Mouse (Mus musculus): ENCODE data around the gene Kdm6b. TPM values are rescaled to one million over a fixed set of nuclear protein-coding genes. Genes with fewer than 3 reads are reported as not detected.
A peak's percentile ranks its signal among the peaks of the same experiment; 100 is the strongest.

The Kdm6b gene
- polyA plus RNA-seq, 2 experiments = 23.7 to 31.4 TPM

DNA sequence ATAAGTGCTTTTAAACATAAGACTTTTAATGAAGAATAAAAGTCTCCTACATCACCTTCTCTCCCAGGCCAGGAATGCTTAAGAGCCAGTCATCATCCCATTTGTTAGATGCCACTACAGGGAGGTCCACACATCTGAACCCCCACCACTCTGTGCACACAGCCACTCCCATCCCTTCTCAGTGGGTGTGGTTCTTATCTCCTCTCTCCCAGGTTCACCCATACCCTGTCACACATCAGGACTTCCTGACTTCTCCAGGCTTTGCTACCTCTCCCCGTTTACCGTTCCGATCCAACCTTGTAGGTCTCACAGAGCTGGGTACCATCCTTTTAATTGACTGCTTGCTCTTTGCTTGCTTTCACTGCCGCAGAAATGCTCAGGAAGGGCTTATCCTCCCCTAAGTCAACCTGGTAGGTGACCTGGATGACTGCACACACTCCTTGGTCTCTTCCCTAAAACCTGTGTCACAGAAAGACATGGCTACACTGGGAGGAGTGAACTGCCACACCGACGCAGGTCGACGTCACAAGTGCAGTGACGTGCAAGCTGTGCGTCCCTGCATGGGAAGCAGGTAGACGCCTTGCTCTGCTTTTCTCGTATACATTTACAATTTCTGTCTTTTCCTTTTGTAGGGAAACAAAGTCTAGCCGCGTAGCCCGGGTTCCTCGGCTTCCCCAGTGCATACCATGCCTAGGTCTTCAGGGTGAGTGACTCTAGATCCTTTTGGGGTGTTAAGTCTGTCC, 40.1 kb downstream of the Kdm6b start:
- no peak overlapping the region for H3K9ac ChIP-seq (ENCODE audit: low read depth, low read length, severe bottlenecking)
- peaks cover 21% of the 10 kb centered on the region for H3K4me1 ChIP-seq (ENCODE audit: control insufficient read depth, insufficient read depth, low read length)
- H3K36me3 ChIP-seq (ENCODE audit: control insufficient read depth, insufficient read depth, low read length) = peaks cover 34% of the 10 kb centered on the region
- H3K9me3 ChIP-seq (ENCODE audit: control insufficient read depth, low read length) = no peaks in the 10 kb centered on the region
- no peaks in the 10 kb centered on the region for H3K27me3 ChIP-seq (ENCODE audit: control insufficient read depth, insufficient read depth, low read length)
- no peak for ATAC-seq (ENCODE audit: low FRiP score, low read depth)
- H3K4me3 ChIP-seq (replicated peaks; ENCODE audit: low read length) = no peak overlapping the region
- H3K4me2 ChIP-seq (replicated peaks; ENCODE audit: low read depth, low read length, severe bottlenecking) = no peak overlapping the region
- no peak for TF ChIP-seq POLR2A (IDR thresholded peaks at IDR 0.05; ENCODE audit: borderline replicate concordance, extremely low read depth, insufficient read depth, insufficient read length)
- 92% methylated on average over 16 of the region's 16 CpGs for WGBS
- no peak overlapping the region for H3K27ac ChIP-seq (replicated peaks; ENCODE audit: low read depth, low read length)
- no peak for DNase-seq (ENCODE audit: low spot score)

- ATAC-seq (ENCODE audit: low FRiP score, low read depth) (no peak), DNase-seq (ENCODE audit: low spot score) (no peak)
- WGBS = 65% methylated on average over 3 of the region's 3 CpGs
- Histone ChIP-seq H3K36me3 (ENCODE audit: control insufficient read depth, insufficient read depth, low read length) (peaks cover 31% of the 10 kb centered on the region), H3K27ac (replicated peaks; ENCODE audit: low read depth, low read length) (0 out of 2 replicates have a peak overlapping the region, but pooled peaks have one; percentile 38), H3K4me3 (replicated peaks; ENCODE audit: low read length) (no peak overlapping the region), H3K27me3 (ENCODE audit: control insufficient read depth, insufficient read depth, low read length) (no peaks in the 10 kb centered on the region), H3K4me2 (replicated peaks; ENCODE audit: low read depth, low read length, severe bottlenecking) (no peak overlapping the region), H3K4me1 (ENCODE audit: control insufficient read depth, insufficient read depth, low read length) (peaks cover 21% of the 10 kb centered on the region), H3K9me3 (ENCODE audit: control insufficient read depth, low read length) (no peaks in the 10 kb centered on the region), H3K9ac (ENCODE audit: low read depth, low read length, severe bottlenecking) (no peak overlapping the region)
- no peak for TF ChIP-seq POLR2A (IDR thresholded peaks at IDR 0.05; ENCODE audit: borderline replicate concordance, extremely low read depth, insufficient read depth, insufficient read length)
Observed at GRCm38 (mm10) chr11:69372780-69373170, 40.7 kb downstream of the Kdm6b start.

GRCm38 (mm10) chr11:69372056-69372779, 41.3 kb downstream of the Kdm6b start:
- TF ChIP-seq POLR2A (IDR thresholded peaks at IDR 0.05; ENCODE audit: borderline replicate concordance, extremely low read depth, insufficient read depth, insufficient read length) = no peak
- 61% methylated on average over 12 of the region's 12 CpGs for WGBS
- peaks cover 21% of the 10 kb centered on the region for H3K4me1 ChIP-seq (ENCODE audit: control insufficient read depth, insufficient read depth, low read length)

DNA sequence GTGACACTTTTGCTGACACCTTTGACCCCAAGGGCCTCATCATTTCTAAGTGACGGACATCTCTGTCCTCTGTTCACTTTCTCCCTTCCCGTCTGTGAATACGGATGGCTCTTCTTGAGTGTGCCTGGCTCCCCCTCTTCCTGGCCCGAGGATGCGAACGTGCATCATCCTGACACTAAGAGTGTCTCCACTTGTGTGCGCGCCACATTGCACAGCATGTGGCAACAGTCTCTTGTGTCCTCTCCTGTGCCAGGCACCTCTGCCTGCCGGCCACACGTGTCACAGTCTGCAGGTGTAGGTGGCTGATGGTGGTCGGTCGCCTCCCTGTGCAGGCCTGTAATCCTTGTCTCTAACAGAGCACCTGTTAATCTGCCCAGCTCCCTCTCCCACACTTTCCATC, 41.9 kb downstream of the Kdm6b start:
- no peak for TF ChIP-seq POLR2A (IDR thresholded peaks at IDR 0.05; ENCODE audit: borderline replicate concordance, extremely low read depth, insufficient read depth, insufficient read length)
- ATAC-seq (ENCODE audit: low FRiP score, low read depth) (no peak), DNase-seq (ENCODE audit: low spot score) (no peak)
- H3K36me3 ChIP-seq (ENCODE audit: control insufficient read depth, insufficient read depth, low read length) = peaks cover 23% of the 10 kb centered on the region
- H3K27ac ChIP-seq (replicated peaks; ENCODE audit: low read depth, low read length) = 0 out of 2 replicates have a peak overlapping the region, but pooled peaks have one; percentile 70
- H3K4me2 ChIP-seq (replicated peaks; ENCODE audit: low read depth, low read length, severe bottlenecking) = no peak overlapping the region
- H3K27me3 ChIP-seq (ENCODE audit: control insufficient read depth, insufficient read depth, low read length) = no peaks in the 10 kb centered on the region
- H3K4me3 ChIP-seq (replicated peaks; ENCODE audit: low read length) = no peak overlapping the region
- H3K4me1 ChIP-seq (ENCODE audit: control insufficient read depth, insufficient read depth, low read length) = peaks cover 21% of the 10 kb centered on the region
- no peak overlapping the region for H3K9ac ChIP-seq (ENCODE audit: low read depth, low read length, severe bottlenecking)
- 55% methylated on average over 12 of the region's 12 CpGs for WGBS
- H3K9me3 ChIP-seq (ENCODE audit: control insufficient read depth, low read length) = no peaks in the 10 kb centered on the region

More at GRCm38 (mm10) chr11:69372056-69372779, 41.3 kb downstream of the Kdm6b start:
- H3K9me3 ChIP-seq (ENCODE audit: control insufficient read depth, low read length) = no peaks in the 10 kb centered on the region
- no peak overlapping the region for H3K9ac ChIP-seq (ENCODE audit: low read depth, low read length, severe bottlenecking)
- H3K4me2 ChIP-seq (replicated peaks; ENCODE audit: low read depth, low read length, severe bottlenecking) = no peak overlapping the region
- ATAC-seq (ENCODE audit: low FRiP score, low read depth) (no peak), DNase-seq (ENCODE audit: low spot score) (no peak)
- H3K27me3 ChIP-seq (ENCODE audit: control insufficient read depth, insufficient read depth, low read length) = no peaks in the 10 kb centered on the region
- no peak overlapping the region for H3K4me3 ChIP-seq (replicated peaks; ENCODE audit: low read length)
- H3K27ac ChIP-seq (replicated peaks; ENCODE audit: low read depth, low read length) = 0 out of 2 replicates have a peak overlapping the region, but pooled peaks have one; percentile 43
- H3K36me3 ChIP-seq (ENCODE audit: control insufficient read depth, insufficient read depth, low read length) = peaks cover 26% of the 10 kb centered on the region

- Histone ChIP-seq H3K36me3 (ENCODE audit: control insufficient read depth, insufficient read depth, low read length) (peaks cover 23% of the 10 kb centered on the region), H3K27me3 (ENCODE audit: control insufficient read depth, insufficient read depth, low read length) (no peaks in the 10 kb centered on the region), H3K9me3 (ENCODE audit: control insufficient read depth, low read length) (no peaks in the 10 kb centered on the region), H3K4me3 (replicated peaks; ENCODE audit: low read length) (0 out of 2 replicates have a peak overlapping the region, but pooled peaks have one; percentile 2), H3K9ac (ENCODE audit: low read depth, low read length, severe bottlenecking) (0 out of 2 replicates have a peak overlapping the region, but pooled peaks have one; percentile 21), H3K4me2 (replicated peaks; ENCODE audit: low read depth, low read length, severe bottlenecking) (peak overlapping the region; percentile 30), H3K27ac (replicated peaks; ENCODE audit: low read depth, low read length) (peak overlapping the region; percentile 70), H3K4me1 (ENCODE audit: control insufficient read depth, insufficient read depth, low read length) (peaks cover 25% of the 10 kb centered on the region)
- DNase-seq (ENCODE audit: low spot score) (peak; percentile 6), ATAC-seq (ENCODE audit: low FRiP score, low read depth) (no peak)
- 29% methylated on average over 9 of the region's 9 CpGs for WGBS
- no peak for TF ChIP-seq POLR2A (IDR thresholded peaks at IDR 0.05; ENCODE audit: borderline replicate concordance, extremely low read depth, insufficient read depth, insufficient read length)
Observed at GRCm38 (mm10) chr11:69370817-69371215, 42.7 kb downstream of the Kdm6b start.
